Mouse (Mus musculus): Measurements from ENCODE around the gene Gatb. TPM values are rescaled to one million over a fixed set of nuclear protein-coding genes. Genes with fewer than 3 reads are reported as not detected.

Gene Gatb
- polyA plus RNA-seq, 1 experiment: 1.0 TPM

DNA sequence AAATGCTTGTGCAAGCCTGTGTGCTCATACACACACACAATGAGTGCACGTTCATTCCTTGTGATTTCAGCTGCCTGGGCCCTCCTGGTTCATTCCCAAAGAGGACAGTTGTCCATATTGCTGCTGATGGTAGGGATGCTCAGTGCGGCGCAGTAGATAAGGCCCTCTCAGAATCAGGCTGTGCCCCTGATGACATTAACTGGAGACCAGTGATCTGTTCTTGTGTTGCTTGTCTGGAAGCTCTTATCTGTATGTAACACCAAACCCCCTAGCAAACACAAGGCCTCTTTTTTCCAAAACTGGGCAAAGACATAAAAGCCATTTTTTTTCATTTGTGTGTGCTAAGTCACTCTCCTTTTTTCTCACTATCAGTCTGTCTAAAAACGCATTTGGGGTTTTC is 11.0 kb downstream of the Gatb start:
- peak; percentile 58 for TF ChIP-seq GATA1 (IDR thresholded peaks at IDR 0.05; ENCODE audit: low read length)

DNA sequence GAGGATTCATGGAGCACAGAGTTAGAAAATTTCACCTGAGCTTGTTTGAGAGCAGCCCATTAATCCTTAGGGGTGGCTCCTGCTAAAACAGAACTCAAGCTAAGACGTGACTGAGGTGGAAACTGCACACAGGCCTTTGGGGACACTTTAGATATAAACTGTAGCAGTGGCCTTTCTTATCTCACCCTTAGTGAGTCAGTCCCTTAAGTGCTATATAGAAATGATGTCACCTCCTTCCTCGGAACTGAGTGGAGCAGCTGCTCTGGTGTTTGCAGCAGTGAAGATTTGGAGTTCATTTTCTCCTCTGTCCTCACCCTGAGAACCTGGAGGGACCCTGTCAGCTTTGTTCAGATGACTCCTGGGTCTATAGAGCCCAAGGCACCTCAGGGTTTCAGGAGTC is 14.8 kb downstream of the Gatb start:
- TF ChIP-seq GATA1 (IDR thresholded peaks at IDR 0.05; ENCODE audit: low read length): peak; percentile 8

DNA sequence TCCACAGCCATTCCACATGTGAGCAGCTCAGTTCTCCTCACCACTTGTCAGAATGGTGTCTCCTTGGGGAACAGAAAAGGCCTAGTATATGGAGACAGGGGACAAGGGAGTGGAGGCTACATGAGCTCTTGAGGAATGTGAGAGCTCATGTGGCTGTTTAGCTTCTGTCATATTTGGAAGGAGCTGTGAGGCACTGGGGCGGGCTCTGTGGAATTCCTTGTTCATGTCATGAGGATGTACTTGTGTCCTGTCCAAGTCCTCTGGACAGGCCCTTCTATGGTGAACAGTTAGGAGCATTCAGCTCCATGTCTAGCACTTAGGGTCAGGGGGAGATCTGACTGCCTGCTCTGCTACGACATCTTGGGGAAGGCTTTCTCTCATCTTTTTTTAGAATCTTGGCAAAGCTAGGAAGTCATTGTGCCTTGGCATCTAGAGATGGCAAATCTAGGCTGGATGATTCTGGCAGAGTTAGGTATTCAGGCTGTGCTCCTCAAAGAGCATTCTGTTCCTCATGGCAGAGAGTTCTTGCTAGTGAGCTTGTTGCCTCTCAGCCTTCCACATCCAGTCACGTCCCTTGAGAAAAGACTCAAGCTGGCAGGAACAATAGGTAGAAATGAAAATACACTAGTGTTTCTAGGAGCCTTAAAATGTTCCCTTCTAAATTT is 16.3 kb downstream of the Gatb start:
- no peak for TF ChIP-seq GATA1 (IDR thresholded peaks at IDR 0.05; ENCODE audit: low read length)

DNA sequence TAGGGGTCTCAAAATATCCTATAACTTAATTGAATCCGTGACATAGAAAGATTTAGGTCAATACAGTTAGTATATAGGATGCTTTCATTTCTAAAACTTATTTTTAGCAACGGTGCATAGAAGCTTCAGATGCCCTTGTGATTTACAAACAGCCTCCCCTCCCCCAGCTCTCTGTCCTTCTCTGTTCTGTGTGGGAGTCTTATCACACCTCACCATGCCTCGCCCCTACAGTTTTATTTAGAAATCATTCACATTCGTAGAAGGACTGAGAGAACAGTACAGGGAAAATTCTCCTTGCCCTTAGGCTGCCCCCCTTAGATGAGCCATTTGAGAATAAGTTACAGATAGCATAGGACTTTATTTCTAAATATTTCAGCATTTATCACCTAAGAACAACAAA is 18.1 kb downstream of the Gatb start:
- no peak for TF ChIP-seq GATA1 (IDR thresholded peaks at IDR 0.05; ENCODE audit: low read length)

DNA sequence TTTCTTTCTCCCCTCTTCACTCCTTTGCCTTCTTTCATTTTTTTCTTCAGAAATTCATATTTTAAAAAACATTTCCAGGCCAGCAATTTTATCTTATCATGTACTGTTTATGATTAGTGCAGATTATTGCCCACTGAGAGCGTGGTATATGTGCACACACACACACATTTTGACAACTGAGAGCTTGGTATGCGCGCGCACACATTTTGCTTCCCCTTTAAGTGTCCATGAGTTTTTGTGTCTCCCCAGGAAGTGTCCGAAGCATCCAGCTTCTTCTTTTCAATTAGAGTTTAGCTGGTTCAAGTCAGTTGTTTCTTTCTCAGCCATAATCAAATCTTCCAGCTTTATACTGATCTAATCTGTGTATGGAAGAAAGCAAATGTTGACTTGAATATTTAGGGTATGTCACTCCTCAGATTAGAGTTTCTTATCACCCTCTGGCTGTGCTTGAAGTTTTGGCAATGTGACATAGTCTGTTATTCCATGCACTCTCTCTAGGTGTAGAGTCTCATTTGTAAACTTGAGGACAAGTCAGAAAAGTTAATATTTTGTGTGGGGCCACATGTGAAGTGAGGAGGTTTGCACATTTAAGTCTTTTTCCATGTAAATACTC is 18.8 kb downstream of the Gatb start:
- no peak for TF ChIP-seq GATA1 (IDR thresholded peaks at IDR 0.05; ENCODE audit: low read length)

DNA sequence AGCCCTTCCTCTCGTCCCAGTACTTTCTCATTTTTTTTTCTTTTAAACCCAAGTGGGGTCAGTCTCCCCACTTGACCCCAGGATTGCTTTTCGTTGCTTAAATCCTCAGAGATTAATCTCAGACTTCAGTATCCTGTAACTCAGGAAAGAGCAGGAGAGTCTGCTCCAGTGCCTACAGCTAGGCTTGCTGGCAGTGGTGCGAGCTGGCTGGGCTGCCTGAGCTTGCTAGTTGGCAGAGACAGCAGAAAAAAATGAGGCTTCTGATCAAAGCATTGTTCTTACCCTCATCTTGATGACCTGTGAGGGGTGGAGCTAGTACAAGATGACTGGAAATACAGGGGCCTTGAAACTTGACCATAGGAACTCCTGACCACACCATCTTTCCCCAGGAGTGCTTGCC is 20.5 kb downstream of the Gatb start:
- TF ChIP-seq GATA1 (IDR thresholded peaks at IDR 0.05; ENCODE audit: low read length): no peak

DNA sequence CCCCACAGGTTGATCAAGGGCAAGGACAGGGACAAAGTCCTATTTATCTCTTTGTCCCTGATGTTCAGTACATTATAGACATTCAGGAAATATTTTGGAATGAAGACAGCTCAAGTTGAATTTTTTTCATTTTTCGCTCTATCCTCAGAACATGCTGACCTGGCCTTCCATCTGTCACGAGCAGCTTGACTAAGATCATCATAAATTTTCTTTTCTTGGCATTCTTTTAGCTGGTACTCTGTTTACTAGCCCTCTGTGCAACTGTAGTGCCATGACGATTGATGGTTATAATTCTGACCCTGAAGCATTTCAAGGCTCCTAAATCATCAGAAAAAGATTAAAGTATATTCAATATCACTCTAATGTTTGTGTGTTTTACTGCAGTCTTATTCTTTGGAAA is 25.6 kb downstream of the Gatb start:
- TF ChIP-seq GATA1 (IDR thresholded peaks at IDR 0.05; ENCODE audit: low read length): no peak

DNA sequence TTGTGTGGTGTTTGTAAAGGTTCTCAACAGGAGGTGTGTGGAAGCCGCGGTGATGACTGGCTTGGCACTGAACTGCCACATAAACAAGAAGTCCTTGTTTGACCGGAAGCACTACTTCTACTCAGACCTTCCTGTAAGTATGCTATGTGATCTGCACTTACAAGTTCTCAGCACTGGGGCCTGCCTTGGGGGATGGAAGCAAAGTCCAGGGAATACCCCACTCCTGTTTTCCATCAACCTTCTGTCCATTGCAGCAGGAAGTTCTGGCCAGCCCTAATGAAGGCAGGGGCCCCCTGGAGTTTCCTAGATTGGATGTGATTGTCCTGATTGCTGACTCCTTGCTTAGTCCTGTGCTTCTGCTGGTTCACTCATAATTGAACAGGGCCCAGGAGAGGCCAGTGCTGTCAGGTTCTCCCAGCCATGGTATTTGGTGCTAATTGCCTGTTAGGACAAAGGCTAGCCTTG is 28.0 kb downstream of the Gatb start:
- TF ChIP-seq GATA1 (IDR thresholded peaks at IDR 0.05; ENCODE audit: low read length): no peak

DNA sequence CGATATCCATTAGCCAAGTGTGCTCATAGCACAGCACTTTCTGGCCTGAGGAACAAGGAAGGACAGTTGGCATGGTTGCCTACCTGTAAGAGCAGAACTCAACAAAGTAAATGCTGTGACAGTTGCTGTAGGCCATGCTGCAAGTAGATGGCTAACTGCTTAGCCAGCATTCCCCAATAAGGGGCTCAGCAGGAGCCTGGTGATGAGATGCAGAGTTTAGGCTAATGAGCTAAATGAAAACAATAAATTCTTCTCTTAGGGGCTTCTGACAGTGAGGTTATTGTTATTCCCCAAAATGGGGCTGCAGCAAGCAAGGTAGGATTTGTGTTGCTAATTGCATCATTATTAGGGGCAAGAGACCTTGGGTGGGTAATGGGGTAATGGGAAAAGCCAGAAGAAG is 29.9 kb downstream of the Gatb start:
- no peak for TF ChIP-seq GATA1 (IDR thresholded peaks at IDR 0.05; ENCODE audit: low read length)

DNA sequence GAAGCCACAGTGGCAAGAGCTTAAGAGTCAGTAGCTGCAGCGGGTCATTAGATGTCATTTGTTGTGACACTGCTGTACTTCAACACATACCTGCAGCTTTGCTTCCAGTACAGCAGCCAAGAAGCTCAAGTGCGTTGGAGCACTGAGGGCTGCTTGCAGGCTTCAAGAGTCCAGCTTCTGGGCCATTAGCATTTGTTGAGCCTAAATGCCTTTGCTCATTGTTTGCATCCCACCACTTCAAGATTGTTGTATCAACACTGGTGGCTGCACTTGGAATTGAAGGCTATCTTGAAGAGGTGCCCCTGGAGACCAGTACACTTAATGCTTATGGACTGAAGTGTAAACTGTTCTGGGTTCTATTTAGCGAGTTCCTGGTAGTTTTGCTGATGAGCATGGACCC is 33.0 kb downstream of the Gatb start:
- no peak for TF ChIP-seq GATA1 (IDR thresholded peaks at IDR 0.05; ENCODE audit: low read length)

DNA sequence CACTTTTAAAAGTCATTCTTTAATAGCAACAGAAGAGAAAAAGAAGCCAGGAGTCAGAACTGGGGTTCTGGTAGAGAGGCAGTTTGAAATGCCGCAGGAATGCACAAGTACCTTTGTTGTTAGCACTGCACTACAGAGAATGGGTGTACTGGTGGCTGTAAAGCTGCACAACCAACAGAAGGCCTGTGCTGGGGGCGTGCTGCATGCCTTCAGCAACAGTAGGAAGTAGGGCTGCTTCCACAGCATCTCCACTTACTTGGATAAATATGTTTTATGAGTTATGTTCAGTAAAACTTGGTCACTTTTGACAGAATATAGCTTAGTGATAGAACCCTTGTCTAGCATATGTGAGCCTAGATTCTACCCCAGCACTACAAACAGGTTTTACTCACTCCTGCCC is 33.8 kb downstream of the Gatb start:
- TF ChIP-seq GATA1 (IDR thresholded peaks at IDR 0.05; ENCODE audit: low read length): no peak

DNA sequence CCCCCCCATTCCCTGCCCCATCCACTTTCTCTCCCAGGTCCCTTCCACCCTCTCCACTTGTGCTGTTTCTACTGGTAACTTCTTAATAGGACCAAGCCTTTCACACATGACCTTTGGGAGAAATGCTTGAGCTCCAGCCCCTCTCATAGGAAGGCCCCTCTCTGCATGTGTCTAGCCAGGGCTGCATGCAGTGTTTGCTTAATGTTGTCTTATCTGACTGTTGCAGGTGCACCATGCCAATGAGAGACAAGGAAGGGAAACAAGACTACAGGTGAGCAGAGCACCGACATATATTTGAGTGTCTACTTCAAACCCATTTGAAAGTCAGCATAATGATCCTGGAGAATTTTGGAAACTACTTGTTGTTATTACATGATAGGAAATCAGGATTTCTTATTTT is 42.5 kb downstream of the Gatb start:
- no peak for TF ChIP-seq GATA1 (IDR thresholded peaks at IDR 0.05; ENCODE audit: low read length)

DNA sequence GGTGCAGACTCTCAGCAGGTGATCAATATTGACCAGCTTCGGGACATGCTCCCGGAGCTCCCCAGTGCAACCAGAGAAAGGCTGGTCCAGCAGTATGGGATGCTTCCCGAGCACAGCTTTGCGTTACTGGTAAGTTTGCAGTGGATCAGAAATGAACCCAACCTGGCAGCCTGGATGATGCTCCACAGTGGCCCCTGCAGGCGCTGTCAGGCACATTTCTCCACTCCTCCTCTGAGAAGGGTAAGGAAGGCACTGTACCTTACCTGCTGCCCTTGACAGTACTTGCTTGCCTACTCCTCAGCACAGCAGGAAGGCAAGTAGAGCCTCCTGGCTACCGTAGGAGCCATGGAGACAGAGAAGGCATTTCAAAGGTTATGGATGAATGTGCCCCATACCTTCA is 45.0 kb downstream of the Gatb start:
- TF ChIP-seq GATA1 (IDR thresholded peaks at IDR 0.05; ENCODE audit: low read length): no peak

DNA sequence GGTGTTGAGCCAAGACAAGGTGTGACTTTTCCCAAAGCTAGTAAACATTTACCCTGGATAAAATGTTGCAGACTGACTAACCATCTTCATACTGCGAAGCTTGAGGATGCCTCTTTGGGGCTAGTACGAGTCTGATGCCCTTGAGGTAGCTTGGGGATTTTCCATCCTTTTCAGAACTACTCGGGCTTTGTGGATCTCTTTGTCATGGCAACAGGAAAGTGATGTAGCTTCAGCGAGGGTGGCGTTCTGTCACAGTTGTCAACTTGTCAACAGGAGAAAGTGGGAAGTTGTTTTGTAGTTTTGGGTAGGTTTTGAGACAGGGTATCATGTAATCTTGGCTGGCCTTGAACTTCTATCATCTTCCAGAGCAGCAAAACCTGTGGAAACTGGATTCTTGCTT is 45.4 kb downstream of the Gatb start:
- TF ChIP-seq GATA1 (IDR thresholded peaks at IDR 0.05; ENCODE audit: low read length): no peak

DNA sequence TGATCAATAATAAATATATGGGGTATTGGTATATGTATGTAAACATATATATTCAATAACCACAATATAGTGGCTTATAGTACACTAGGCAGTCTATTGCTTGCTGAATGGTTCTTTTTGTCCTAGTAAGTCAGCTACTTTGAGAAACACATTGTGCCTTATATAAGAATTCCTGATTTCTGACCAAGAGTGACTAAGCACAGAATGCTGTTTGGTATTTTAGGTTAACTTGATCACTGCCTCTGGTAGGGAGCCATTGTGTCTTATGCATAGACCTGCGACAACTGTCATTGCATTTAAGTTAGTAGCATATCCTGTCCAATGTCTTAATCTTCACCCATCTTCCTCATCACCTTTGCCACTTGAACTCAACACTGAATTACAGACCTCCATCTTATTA is 45.8 kb downstream of the Gatb start:
- no peak for TF ChIP-seq GATA1 (IDR thresholded peaks at IDR 0.05; ENCODE audit: low read length)

DNA sequence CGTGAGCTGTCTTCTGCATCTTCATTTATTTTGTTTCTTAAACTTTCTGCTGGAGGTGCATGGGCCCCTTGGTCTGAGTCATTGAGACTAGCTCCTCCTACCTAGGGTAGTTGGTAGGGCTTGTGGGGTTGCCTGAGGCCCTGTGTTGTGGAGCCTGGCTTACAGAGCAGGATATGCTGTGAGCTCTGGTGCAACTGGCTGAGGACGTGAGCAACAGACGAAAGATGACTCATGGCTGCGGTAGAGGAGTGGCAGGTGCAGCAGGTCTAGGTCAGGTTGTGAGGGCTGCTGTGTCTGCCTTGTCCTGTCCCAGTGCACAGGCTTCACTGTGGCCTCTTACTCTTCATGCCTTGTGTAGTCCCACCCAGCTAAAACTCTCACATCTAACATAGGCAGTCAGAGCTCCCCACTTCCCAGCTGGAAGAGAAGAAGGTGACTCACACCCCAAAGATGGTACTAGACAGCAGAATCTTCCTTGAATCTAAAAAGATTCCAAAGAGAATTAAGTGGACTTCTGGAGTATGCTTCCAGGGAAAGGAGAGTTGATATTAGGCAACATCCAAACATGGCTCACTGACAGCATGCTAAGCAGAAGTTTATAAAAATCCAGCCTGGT is 56.1 kb downstream of the Gatb start:
- TF ChIP-seq GATA1 (IDR thresholded peaks at IDR 0.05; ENCODE audit: low read length): no peak

DNA sequence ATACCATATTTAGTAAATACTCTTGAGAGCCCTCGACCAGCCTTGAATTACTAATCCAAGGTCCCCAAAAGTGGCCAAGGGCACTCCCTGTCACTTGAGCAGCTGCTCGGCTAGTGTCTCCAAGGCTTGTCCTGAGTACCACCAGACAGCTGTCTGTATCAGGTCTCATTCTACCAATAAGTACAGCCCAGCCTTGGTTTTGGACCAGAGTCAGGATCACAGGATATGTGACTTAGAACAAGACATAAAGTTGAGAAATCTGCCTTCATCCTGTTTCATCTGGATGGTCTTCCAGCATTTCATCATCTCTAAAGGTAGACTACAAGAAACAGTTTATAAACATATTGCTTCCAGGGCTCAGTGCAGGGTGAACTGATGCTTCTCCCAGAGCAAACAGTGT is 59.8 kb downstream of the Gatb start:
- no peak for TF ChIP-seq GATA1 (IDR thresholded peaks at IDR 0.05; ENCODE audit: low read length)
